Mouse (Mus musculus) mesoderm, embryonic 11.5 days (tissue): ENCODE measurements around the gene Flot1.
A peak's percentile ranks its signal among the peaks of the same experiment; 100 is the strongest.

ENCODE experiments used
- DNase-seq: peaks from one replicate; pipeline ENCODE4 v3.0.0-alpha.2; 2012; ENCODE audit warnings: low read depth, low spot score

Gene Flot1

GRCm38 (mm10) chr17:35866911-35867890 lies 44.2 kb downstream of the Flot1 start:
- DNase-seq = no peak

DNA sequence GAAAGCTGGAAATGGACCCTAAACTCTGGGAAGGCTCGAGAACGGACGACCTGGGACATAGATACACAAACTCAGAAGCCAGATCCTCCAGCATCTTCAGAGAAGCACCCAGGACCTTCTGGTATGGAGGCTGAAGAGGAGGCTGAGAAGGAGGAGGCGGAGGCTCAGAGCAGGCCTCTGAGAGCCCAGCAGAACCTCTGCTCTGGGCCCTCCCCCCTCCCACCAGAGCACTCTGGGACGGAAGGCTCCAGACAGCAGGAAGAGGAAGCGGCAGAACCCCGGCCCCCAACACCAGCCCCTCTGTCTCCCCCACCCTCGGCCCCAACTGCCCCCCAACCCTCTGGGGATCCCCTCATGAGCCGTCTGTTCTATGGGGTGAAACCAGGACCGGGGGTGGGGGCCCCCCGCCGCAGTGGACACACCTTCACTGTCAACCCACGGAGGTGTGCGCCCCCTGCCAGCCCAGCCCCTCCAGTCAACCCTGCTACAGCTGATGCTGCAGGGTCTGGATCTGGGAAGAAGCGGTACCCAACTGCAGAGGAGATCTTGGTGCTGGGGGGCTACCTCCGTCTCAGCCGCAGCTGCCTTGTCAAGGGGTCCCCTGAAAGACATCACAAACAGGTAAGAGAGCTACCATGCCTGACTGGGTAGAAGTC lies 45.3 kb downstream of the Flot1 start:
- no peak for DNase-seq

DNA sequence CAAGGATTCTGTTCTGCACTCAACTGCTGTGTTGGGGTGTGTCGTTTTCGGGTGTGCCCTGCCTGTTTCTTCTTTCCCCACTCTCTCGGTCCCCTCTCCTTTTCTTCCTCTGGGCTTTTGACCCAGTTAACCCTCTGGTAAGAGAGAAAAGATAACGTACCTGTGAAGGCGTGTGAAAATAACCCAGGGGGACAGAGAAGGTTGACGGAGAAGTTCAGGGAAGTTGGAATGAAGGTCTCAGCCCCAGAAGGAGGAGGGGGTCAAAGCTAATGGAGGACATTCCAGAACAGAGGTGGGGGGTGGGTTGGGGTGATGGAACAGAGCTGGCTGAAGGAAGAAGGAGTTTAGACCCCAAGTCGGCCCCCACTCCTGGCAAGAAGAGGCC lies 45.9 kb downstream of the Flot1 start:
- DNase-seq = no peak

- peak; percentile 61 for DNase-seq
These were observed 46.5 kb downstream of the Flot1 start for GRCm38 (mm10) chr17:35869346-35870067.

- peak; percentile 26 for DNase-seq
These were observed 47.3 kb downstream of the Flot1 start for GRCm38 (mm10) chr17:35870151-35870883.

DNA sequence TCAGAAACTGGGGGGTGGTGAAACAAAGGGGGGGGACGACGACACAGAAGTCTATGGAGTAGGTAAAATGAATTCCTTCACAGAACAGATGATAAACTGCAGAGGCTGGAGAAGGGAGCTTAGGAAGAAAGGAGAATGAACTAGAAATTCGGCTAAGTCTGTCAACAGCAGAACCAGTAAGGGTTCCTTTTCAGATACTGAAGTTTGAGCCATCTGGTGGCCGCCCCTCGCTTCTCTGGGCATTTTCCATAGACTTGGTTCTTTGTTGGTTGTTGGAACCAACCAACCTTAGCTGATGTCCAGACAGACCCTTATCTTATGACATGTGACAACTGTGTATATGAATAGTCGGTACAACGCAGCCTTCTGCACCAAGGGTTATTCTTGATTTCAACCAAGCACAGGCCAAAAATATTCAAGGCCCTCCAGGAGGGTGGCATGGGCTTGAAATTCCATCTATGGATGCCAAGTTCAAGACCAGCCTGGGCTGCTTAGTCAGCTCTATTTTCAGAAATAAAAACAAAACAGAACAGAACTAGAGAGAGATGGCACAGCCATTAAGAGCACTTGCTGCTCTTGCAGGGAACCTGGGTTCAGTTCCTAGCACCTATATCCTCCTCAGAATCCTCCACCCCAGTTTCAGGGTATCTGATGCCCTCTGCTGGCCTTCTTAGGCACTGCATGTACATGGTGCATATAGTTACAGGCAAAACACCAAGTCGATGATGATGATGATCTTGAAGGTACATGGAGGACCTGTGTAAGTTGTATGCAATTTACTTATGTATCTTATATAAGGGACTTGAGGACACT lies 48.1 kb downstream of the Flot1 start:
- DNase-seq = peak; percentile 36

DNA sequence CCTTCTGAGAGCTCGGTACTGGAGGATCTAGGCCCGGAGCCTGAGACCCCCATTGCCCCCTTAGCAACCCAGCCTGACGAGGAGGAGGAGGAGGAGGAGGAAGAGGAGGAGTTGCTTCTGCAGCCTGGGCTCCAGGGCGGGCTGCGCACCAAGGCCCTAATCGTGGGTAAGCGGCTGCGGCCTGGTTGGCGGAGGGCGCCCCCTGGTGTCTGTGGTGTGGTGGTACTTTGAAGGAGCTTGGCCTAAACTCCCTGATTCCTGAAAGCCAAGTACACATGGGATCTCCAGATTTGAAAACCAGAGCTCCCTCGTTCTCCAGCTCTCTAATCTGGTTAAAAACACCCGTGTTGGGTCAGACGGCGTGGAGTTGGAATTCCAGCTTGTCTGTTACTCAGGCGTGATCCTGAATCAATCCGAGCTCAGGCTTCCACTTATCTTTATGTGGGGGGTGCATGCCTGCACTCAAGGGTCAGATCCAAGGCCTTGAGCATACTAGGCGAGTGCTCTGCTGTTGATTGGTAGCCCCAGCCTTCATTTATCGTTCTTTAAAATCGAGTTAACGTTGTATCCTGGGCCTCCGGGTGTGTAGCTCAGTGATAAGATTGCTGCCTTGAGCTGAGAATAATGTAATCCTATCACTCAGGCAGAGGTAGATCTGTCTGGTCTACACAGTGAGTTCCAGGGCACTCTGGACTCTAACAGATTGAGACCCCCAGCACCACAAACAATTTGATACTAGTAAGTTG lies 50.9 kb downstream of the Flot1 start:
- peak; percentile 85 for DNase-seq

- DNase-seq = no peak
These were observed 51.7 kb downstream of the Flot1 start for GRCm38 (mm10) chr17:35874721-35875120.

- peak; percentile 96 for DNase-seq
These were observed 56.4 kb downstream of the Flot1 start, which contains the start of gene Dhx16 for GRCm38 (mm10) chr17:35879245-35880057. Gene Dhx16, plus strand, starts transcription at chr17:35879819.
